Mouse (Mus musculus) liver, postnatal 0 days (tissue): ENCODE measurements around the gene Shroom3. TPM values are rescaled to one million over a fixed set of nuclear protein-coding genes. Genes with fewer than 3 reads are reported as not detected.

ENCODE experiments used
- ATAC-seq: fragments of 200-750 bp; cut with Nextera tagmentation; 2 replicates; pipeline ENCODE4 v1.8.0; 2017; ENCODE audit warnings: mild to moderate bottlenecking, moderate library complexity
- DNase-seq: peaks from one replicate; pipeline ENCODE4 v3.0.0-alpha.2; 2016
- H3K27ac ChIP-seq: fragments of 300-500 bp; sonication (generic); 2 replicates; pipeline ENCODE4 v1.5.1; 2014; ENCODE audit warnings: antibody characterized with exemption, moderate library complexity, mild to moderate bottlenecking, low read depth
- H3K27me3 ChIP-seq: fragments of 300-500 bp; sonication (generic); 2 replicates; pipeline ENCODE4 v1.6.1; 2014; ENCODE audit warnings: low read length, control low read depth, mixed read lengths; ENCODE audit not compliant: insufficient read depth
- H3K36me3 ChIP-seq: fragments of 300-500 bp; sonication (generic); replicated peaks from 2 replicates; pipeline ENCODE4 v1.6.1; 2014; ENCODE audit warnings: mild to moderate bottlenecking, control low read depth, low read length, moderate library complexity, mixed read lengths; ENCODE audit not compliant: insufficient read depth
- H3K4me1 ChIP-seq: fragments of 300-500 bp; sonication (generic); 2 replicates; pipeline ENCODE4 v1.6.1; 2014; ENCODE audit warnings: antibody characterized with exemption, mild to moderate bottlenecking, control low read depth; ENCODE audit not compliant: insufficient read depth
- H3K4me2 ChIP-seq: fragments of 300-500 bp; sonication (generic); 2 replicates; pipeline ENCODE4 v1.6.1; 2014; ENCODE audit warnings: low read depth, mild to moderate bottlenecking, low read length, moderate library complexity, mixed read lengths
- H3K4me3 ChIP-seq: fragments of 300-500 bp; sonication (generic); 2 replicates; pipeline ENCODE4 v1.5.1; 2014; ENCODE audit warnings: low read depth, low read length
- H3K9ac ChIP-seq: fragments of 300-500 bp; sonication (generic); replicated peaks from 2 replicates; pipeline ENCODE4 v1.6.1; 2014; ENCODE audit warnings: mild to moderate bottlenecking, moderate library complexity
- H3K9me3 ChIP-seq: fragments of 300-500 bp; sonication (generic); 2 replicates; pipeline ENCODE4 v1.6.1; 2016; ENCODE audit warnings: mild to moderate bottlenecking, control low read depth, low read length, mixed read lengths
- CTCF ChIP-seq: sonication (generic); IDR thresholded peaks from 2 replicates; pipeline ENCODE4 v1.5.1; 2016; ENCODE audit warnings: antibody characterized with exemption, low read depth
- EP300 ChIP-seq: IDR thresholded peaks from 2 replicates; pipeline ENCODE4 v1.6.1; 2016; ENCODE audit warnings: antibody characterized with exemption, low read depth, mild to moderate bottlenecking
- WGBS: fragments of 180-500 bp; shearing (Covaris S2); extraction: QIAGEN DNeasy Blood & Tissue Kit; methylation state at CpG from one replicate; pipeline ENCODE4 v1.1.7; 2014; ENCODE audit not compliant: insufficient replicate concordance; 5-methylcytosine and 5-hydroxymethylcytosine counted together
- polyA plus RNA-seq: library from polyadenylated mRNA; unstranded; fragments of >200 nt; fragmentation: Nextera tagmentation; extraction: Ambion mirVana; gene quantifications from 2 replicates; pipeline ENCODE4 v1.2.1, GENCODE M21; 2015

The Shroom3 gene
- polyA plus RNA-seq, 1 experiment from 2014 or later: 0.96 TPM

GRCm38 (mm10) chr5:92959287-92959686 lies 276.1 kb downstream of the Shroom3 start:
- no peak for DNase-seq

GRCm38 (mm10) chr5:92959708-92960107 lies 276.5 kb downstream of the Shroom3 start:
- 50% methylated on average over 9 of the region's 9 CpGs for WGBS
- DNase-seq: no peak
- no peaks in the 10 kb centered on the region for H3K36me3 ChIP-seq
- no peak overlapping the region for H3K27ac ChIP-seq
- no peaks in the 10 kb centered on the region for H3K4me1 ChIP-seq
- TF ChIP-seq EP300 (no peak), CTCF (no peak)
- ATAC-seq: no peak
- no peaks in the 10 kb centered on the region for H3K27me3 ChIP-seq
- H3K9ac ChIP-seq: no peak overlapping the region
- H3K9me3 ChIP-seq: no peaks in the 10 kb centered on the region
- no peak overlapping the region for H3K4me3 ChIP-seq
- H3K4me2 ChIP-seq: no peak overlapping the region

More at GRCm38 (mm10) chr5:92959287-92959686, 276.1 kb downstream of the Shroom3 start:
- ATAC-seq: no peak
- Histone ChIP-seq H3K27me3 (no peaks in the 10 kb centered on the region), H3K4me2 (no peak overlapping the region), H3K4me1 (no peaks in the 10 kb centered on the region), H3K9me3 (no peaks in the 10 kb centered on the region), H3K9ac (no peak overlapping the region), H3K4me3 (no peak overlapping the region), H3K27ac (no peak overlapping the region), H3K36me3 (no peaks in the 10 kb centered on the region)
- no peak for TF ChIP-seq CTCF
- no peak for TF ChIP-seq EP300
- 70% methylated on average over 10 of the region's 10 CpGs for WGBS

- no peak for TF ChIP-seq CTCF
- TF ChIP-seq EP300: no peak
- ATAC-seq (no peak), DNase-seq (no peak)
- Histone ChIP-seq H3K27me3 (no peaks in the 10 kb centered on the region), H3K4me2 (no peak overlapping the region), H3K9me3 (no peaks in the 10 kb centered on the region), H3K27ac (no peak overlapping the region), H3K36me3 (no peaks in the 10 kb centered on the region), H3K4me1 (no peaks in the 10 kb centered on the region), H3K9ac (no peak overlapping the region), H3K4me3 (no peak overlapping the region)
- 78% methylated on average over 11 of the region's 11 CpGs for WGBS
Observed at GRCm38 (mm10) chr5:92961353-92961752, 278.1 kb downstream of the Shroom3 start.

- WGBS: 74% methylated on average over 7 of the region's 7 CpGs
- no peaks in the 10 kb centered on the region for H3K4me1 ChIP-seq
- H3K9me3 ChIP-seq: no peaks in the 10 kb centered on the region
- no peaks in the 10 kb centered on the region for H3K36me3 ChIP-seq
- TF ChIP-seq CTCF: no peak
- TF ChIP-seq EP300: no peak
- H3K27ac ChIP-seq: no peak overlapping the region
- H3K4me2 ChIP-seq: no peak overlapping the region
- H3K9ac ChIP-seq: no peak overlapping the region
- no peaks in the 10 kb centered on the region for H3K27me3 ChIP-seq
- no peak for DNase-seq
- no peak for ATAC-seq
- no peak overlapping the region for H3K4me3 ChIP-seq
Observed at GRCm38 (mm10) chr5:92961770-92962231, 278.6 kb downstream of the Shroom3 start.

GRCm38 (mm10) chr5:92964691-92965090 lies 281.5 kb downstream of the Shroom3 start:
- DNase-seq (no peak), ATAC-seq (no peak)
- H3K4me1 ChIP-seq: no peaks in the 10 kb centered on the region
- H3K4me3 ChIP-seq: no peak overlapping the region
- no peak for TF ChIP-seq CTCF
- TF ChIP-seq EP300: no peak
- 28% methylated on average over 13 of the region's 13 CpGs for WGBS
- no peak overlapping the region for H3K27ac ChIP-seq
- H3K9ac ChIP-seq: no peak overlapping the region
- H3K9me3 ChIP-seq: no peaks in the 10 kb centered on the region
- no peaks in the 10 kb centered on the region for H3K36me3 ChIP-seq
- no peaks in the 10 kb centered on the region for H3K27me3 ChIP-seq
- H3K4me2 ChIP-seq: no peak overlapping the region

GRCm38 (mm10) chr5:92967143-92967542 lies 283.9 kb downstream of the Shroom3 start:
- Histone ChIP-seq H3K27ac (no peak overlapping the region), H3K4me3 (no peak overlapping the region), H3K9ac (no peak overlapping the region), H3K27me3 (no peaks in the 10 kb centered on the region), H3K9me3 (no peaks in the 10 kb centered on the region), H3K4me1 (no peaks in the 10 kb centered on the region), H3K36me3 (no peaks in the 10 kb centered on the region), H3K4me2 (no peak overlapping the region)
- ATAC-seq: no peak
- WGBS: 69% methylated on average over 9 of the region's 9 CpGs
- no peak for TF ChIP-seq EP300
- no peak for TF ChIP-seq CTCF
- DNase-seq: no peak

- no peak for TF ChIP-seq CTCF
- TF ChIP-seq EP300: no peak
- Histone ChIP-seq H3K4me3 (no peak overlapping the region), H3K4me2 (no peak overlapping the region), H3K4me1 (no peaks in the 10 kb centered on the region), H3K9ac (no peak overlapping the region), H3K27me3 (no peaks in the 10 kb centered on the region), H3K36me3 (no peaks in the 10 kb centered on the region), H3K9me3 (no peaks in the 10 kb centered on the region), H3K27ac (no peak overlapping the region)
- ATAC-seq (no peak), DNase-seq (no peak)
- WGBS: 80% methylated on average over 3 of the region's 3 CpGs
Observed at GRCm38 (mm10) chr5:92967906-92968305, 284.7 kb downstream of the Shroom3 start.
